Mouse (Mus musculus): ENCODE measurements around the gene Fam198b. TPM values are rescaled to one million over a fixed set of nuclear protein-coding genes. Genes with fewer than 3 reads are reported as not detected.

The Fam198b gene
- total and polyA plus RNA-seq, 3 experiments, result 1.5 to 3.1 TPM; not detected in 1

GRCm38 (mm10) chr3:79866089-79866488, 18.2 kb upstream of the Fam198b start:
- DNase-seq (ENCODE audit: low read depth, low spot score), result no peak
- H3K4me1 ChIP-seq (ENCODE audit: control insufficient read depth in 1 of 2, insufficient read depth in 2 of 2, low read length in 2 of 2), result no peaks in the 10 kb centered on the region
- no peaks in the 10 kb centered on the region for H3K79me2 ChIP-seq (ENCODE audit: control insufficient read depth, insufficient read depth, low read length, poor library complexity)
- H3K9me3 ChIP-seq (replicated peaks; ENCODE audit: insufficient read depth, low read length), result no peaks in the 10 kb centered on the region
- H3K9ac ChIP-seq (ENCODE audit: control insufficient read depth, low read depth, low read length, poor library complexity, severe bottlenecking), result no peak overlapping the region
- no peaks in the 10 kb centered on the region for H3K36me3 ChIP-seq (ENCODE audit: control insufficient read depth in 1 of 2, insufficient read depth in 2 of 2, low read length in 2 of 2)
- peaks cover 5 to 20% of the 10 kb centered on the region in 2 experiments for H3K27me3 ChIP-seq (ENCODE audit: control insufficient read depth in 1 of 2, insufficient read depth in 2 of 2, low read length in 2 of 2)
- H3K27ac ChIP-seq (ENCODE audit: control insufficient read depth, low read depth, low read length), result no peak overlapping the region
- TF ChIP-seq TCF12 (IDR thresholded peaks at IDR 0.05; ENCODE audit: low read depth, low read length), result no peak
- TF ChIP-seq MAZ (IDR thresholded peaks at IDR 0.05; ENCODE audit: low read depth, low read length), result no peak
- no peak for TF ChIP-seq HCFC1 (IDR thresholded peaks at IDR 0.05; ENCODE audit: low read depth, low read length)
- TF ChIP-seq RCOR1 (IDR thresholded peaks at IDR 0.05; ENCODE audit: low read depth, low read length), result no peak
- no peak for TF ChIP-seq UBTF (IDR thresholded peaks at IDR 0.05; ENCODE audit: borderline replicate concordance, insufficient read depth, low read depth, low read length)
- no peak for TF ChIP-seq POLR2AphosphoS5 (IDR thresholded peaks at IDR 0.05; ENCODE audit: borderline replicate concordance, low read depth, low read length)
- TF ChIP-seq KAT2A (conservative IDR thresholded peaks at IDR 0.05; ENCODE audit: low read depth, low read length), result no peak
- TF ChIP-seq MEF2A (IDR thresholded peaks at IDR 0.05; ENCODE audit: extremely low read depth, insufficient replicate concordance, low read depth, low read length, poor library complexity, severe bottlenecking), result no peak
- TF ChIP-seq USF2 (IDR thresholded peaks at IDR 0.05; ENCODE audit: borderline replicate concordance in 1 of 2, insufficient read depth in 1 of 2, low read depth in 1 of 2, low read length in 2 of 2), result no peak
- TF ChIP-seq E2F4 (IDR thresholded peaks at IDR 0.05; ENCODE audit: borderline replicate concordance, low read depth, low read length), result no peak
- no peak for TF ChIP-seq ZNF384 (IDR thresholded peaks at IDR 0.05; ENCODE audit: low read depth, low read length)
- no peak for TF ChIP-seq SIN3A (IDR thresholded peaks at IDR 0.05; ENCODE audit: low read length)
- TF ChIP-seq MAX (IDR thresholded peaks at IDR 0.05; ENCODE audit: low read length), result no peak
- no peak for TF ChIP-seq NELFE (IDR thresholded peaks at IDR 0.05; ENCODE audit: low read depth, low read length)
- H3K4me3 ChIP-seq (ENCODE audit: control insufficient read depth in 1 of 2, insufficient read depth in 1 of 2, low read depth in 2 of 2, low read length in 2 of 2), result no peak overlapping the region

- Histone ChIP-seq H3K9ac (ENCODE audit: control insufficient read depth, low read depth, low read length, poor library complexity, severe bottlenecking) (no peak overlapping the region), H3K4me3 (ENCODE audit: control insufficient read depth in 1 of 2, insufficient read depth in 1 of 2, low read depth in 2 of 2, low read length in 2 of 2) (no peak overlapping the region), H3K36me3 (ENCODE audit: control insufficient read depth in 1 of 2, insufficient read depth in 2 of 2, low read length in 2 of 2) (no peaks in the 10 kb centered on the region), H3K9me3 (replicated peaks; ENCODE audit: insufficient read depth, low read length) (no peaks in the 10 kb centered on the region), H3K4me1 (ENCODE audit: control insufficient read depth in 1 of 2, insufficient read depth in 2 of 2, low read length in 2 of 2) (no peaks in the 10 kb centered on the region), H3K79me2 (ENCODE audit: control insufficient read depth, insufficient read depth, low read length, poor library complexity) (no peaks in the 10 kb centered on the region), H3K27ac (ENCODE audit: control insufficient read depth, low read depth, low read length) (no peak overlapping the region), H3K27me3 (ENCODE audit: control insufficient read depth in 1 of 2, insufficient read depth in 2 of 2, low read length in 2 of 2) (peaks cover 7 to 20% of the 10 kb centered on the region in 2 experiments)
- TF ChIP-seq MAFK (IDR thresholded peaks at IDR 0.05; ENCODE audit: borderline replicate concordance, low read depth, low read length), result no peak
- no peak for TF ChIP-seq MAX (IDR thresholded peaks at IDR 0.05; ENCODE audit: low read length)
- TF ChIP-seq KAT2A (conservative IDR thresholded peaks at IDR 0.05; ENCODE audit: low read depth, low read length), result no peak
- TF ChIP-seq MAZ (IDR thresholded peaks at IDR 0.05; ENCODE audit: low read depth, low read length), result no peak
- no peak for TF ChIP-seq ZNF384 (IDR thresholded peaks at IDR 0.05; ENCODE audit: low read depth, low read length)
- no peak for TF ChIP-seq MYC (IDR thresholded peaks at IDR 0.05; ENCODE audit: low read depth, low read length)
- DNase-seq (ENCODE audit: low read depth, low spot score), result no peak
Observed at GRCm38 (mm10) chr3:79866526-79866925, 17.8 kb upstream of the Fam198b start.

All from MEL (cell line).